Mouse (Mus musculus) spleen, adult 12 weeks (tissue): ENCODE data around the gene Apom.

Experiments
- DNase-seq: peaks from one replicate; pipeline ENCODE4 v3.0.0; 2022; ENCODE audit warnings: low spot score

Gene Apom

GRCm38 (mm10) chr17:35096597-35096996 is 35.3 kb downstream of the Apom start:
- DNase-seq = no peak

DNA sequence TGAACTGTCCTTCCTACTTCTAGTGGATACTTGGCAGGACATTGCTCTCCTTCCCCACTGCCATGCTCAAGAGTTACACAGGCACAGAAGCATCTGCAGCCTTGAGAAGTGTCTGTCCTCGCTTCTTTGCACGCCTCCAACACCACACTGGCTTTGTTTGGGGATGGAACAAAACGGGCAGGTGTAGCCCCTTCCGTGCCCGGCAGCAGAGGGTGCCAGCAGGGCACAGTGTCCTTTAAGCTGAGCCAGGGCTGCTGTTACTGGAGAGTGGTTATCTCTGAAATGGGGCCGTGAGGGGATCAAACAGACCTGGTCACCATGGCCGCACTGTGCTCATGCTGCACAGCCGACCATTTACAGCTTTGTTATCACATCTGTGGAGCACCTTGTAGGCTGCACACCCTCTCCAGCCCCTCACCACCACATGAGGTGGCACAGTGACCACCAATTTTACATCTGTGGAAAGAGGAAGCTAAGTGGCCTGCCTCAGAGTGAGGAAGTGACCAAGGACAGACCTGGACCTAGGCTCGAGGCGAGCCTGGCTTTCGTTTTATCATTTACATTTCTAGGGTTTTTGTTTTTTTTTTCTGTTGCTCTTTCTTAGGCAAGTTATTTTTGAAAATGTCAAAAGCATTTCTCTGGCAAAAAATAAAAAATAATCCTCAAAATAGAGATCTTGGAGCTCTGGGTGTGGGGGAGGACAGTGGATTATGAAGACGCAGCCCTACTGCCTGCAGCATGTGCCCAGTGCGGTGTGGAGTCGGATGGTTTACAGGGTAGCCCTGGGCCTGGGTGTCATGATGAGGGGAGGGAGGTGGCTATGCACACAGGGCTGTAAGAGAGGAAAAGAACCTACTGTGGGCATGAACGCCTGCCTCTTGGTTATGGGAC is 37.1 kb downstream of the Apom start:
- DNase-seq = no peak

- DNase-seq = no peak
Observed at GRCm38 (mm10) chr17:35092403-35093198, 39.2 kb downstream of the Apom start.

- DNase-seq = peak; percentile 61
Observed at GRCm38 (mm10) chr17:35090166-35090932, 41.5 kb downstream of the Apom start.

DNA sequence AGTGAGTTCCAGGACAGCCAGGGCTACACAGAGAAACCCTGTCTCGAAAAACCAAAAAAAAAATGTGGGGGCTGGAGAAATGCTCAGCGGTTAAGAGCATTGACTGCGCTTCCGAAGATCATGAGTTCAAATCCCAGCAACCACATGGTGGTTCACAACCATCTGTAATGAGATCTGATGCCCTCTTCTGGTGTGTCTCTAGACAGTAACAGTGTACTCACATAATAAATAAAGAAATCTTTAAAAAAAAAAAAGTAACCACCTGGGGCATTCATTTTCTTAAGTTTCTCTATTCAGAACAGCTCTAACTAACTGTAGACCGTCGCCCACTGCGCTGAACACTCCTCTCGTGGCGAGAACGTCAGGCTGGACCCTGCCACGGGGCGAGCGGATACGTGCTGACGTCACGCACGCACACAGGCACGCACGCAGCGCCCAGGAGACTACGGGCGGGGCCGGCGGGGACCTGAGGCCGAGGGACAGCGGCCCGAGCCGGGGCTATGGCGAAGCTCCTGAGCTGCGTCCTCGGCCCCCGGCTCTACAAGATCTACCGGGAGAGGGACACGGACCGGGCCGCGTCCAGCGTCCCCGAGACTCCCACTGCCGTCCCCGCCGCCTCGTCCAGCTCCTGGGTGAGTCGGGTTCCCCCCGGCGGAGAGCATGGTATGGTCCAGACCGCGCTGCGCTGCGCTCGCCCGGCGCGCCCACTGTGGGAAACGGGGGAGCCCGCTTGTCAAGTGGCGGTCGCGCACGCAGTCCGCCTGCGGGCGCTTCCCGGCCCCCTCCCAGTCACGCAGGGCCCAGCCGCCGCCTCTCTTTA is 42.8 kb downstream of the Apom start, which contains the start of gene Abhd16a:
Gene Abhd16a (plus strand): TSS at position 439 of the 820 bp plus-strand sequence.
- peak; percentile 93 for DNase-seq

DNA sequence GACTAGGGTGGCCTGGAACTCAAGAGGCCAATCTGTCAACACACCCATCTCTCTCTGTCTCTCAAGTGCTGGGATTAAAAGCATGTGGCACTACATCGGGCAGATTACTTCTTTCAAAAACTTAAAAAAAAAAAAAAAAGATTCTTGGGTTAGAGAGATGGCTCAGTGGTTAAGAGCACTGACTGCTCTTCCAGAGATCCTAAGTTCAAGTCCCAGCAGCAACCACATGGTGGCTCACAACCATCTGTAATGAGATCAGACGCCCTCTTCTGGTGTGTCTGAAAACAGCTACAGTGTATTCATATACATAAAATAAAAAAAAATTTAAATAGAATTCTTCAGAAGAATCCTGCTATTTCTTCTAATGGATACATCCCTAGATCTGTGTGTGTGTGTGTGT is 43.7 kb downstream of the Apom start:
- no peak for DNase-seq

GRCm38 (mm10) chr17:35085208-35085865 is 46.5 kb downstream of the Apom start, which contains the start of gene Ly6g6f:
Gene Ly6g6f, minus strand, starts transcription at chr17:35085610.
- no peak for DNase-seq

GRCm38 (mm10) chr17:35083929-35084497 is 47.8 kb downstream of the Apom start:
- no peak for DNase-seq

DNA sequence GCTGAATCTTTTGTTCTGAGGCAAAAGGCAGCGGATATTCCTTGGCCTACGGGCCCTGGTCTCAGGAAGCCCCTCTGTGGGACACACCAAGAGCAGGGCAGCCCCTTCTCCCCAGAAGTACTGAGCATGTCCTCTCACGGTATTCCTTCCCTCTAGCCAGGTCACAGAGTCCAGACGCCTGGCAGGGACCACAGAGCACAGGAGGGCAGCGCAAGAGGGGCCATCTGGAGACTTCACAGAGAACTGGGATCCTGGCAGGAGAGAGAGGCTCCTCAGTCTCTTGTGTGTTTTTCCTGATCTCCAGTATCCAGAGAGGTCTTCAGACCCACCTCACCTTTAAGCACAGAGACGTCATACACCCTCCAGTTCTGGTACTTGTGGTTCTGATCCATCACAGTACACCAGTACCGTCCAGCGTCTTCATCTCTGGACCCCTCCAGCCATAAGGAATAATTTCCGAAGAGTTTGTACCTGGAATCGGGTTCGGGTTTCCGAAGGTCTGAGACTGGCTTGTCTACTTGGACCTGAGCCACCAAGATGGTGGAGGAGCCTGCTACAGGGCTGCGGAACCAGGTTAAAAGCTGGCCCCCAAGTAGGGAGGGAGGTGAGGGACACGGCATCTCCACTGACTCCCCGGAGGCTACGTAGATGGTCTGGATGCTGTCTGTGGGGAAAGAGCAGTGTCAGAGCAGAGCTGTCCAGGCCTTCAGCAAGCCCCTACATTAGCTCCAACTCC is 48.8 kb downstream of the Apom start:
- DNase-seq = no peak

DNA sequence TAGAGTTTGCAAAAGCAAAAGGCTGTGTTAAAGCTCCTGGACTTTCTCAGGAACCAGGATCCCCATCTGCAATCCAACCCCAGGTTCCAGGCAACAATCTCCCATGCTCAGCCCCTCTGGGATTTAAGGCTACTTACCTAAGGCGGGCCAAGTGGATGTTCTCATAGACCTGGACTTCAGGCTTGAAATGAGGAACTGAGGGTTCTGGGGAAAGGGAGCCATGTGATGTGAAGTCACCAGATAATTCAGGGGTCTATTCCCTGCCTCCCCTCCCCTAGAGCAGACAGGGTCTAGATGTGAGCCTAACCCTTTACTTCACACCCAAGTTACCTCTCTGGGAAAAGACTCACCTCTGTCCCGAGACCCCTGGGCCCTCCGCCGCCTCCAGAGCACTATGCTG is 51.1 kb downstream of the Apom start:
- no peak for DNase-seq

GRCm38 (mm10) chr17:35080248-35080647 is 51.6 kb downstream of the Apom start:
- no peak for DNase-seq

DNA sequence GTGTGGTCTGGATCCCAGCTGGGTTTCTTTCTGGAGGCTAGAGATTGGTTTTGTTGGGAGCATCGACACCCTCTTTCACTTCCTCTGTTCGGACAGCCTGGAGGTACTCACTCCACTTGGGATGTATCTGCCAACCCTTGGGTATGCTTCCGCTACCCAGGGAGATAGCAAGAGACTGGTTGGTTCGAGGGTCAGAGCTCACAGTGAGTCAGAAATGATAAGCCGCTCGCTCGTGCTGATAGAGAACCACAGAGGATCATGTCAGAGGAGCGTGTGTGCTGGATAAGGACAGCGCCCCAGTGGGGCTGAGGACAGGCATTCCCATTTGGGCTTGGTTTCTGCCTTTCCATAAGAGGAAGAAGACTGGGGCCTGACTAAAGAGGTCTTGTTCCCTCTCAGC is 52.1 kb downstream of the Apom start:
- DNase-seq = peak; percentile 50
